Mouse (Mus musculus): ENCODE measurements around the gene Ddah2. TPM values are rescaled to one million over a fixed set of nuclear protein-coding genes. Genes with fewer than 3 reads are reported as not detected.

Ddah2 gene
- polyA plus RNA-seq, 1 experiment from 2014 or later, result 653 TPM

DNA sequence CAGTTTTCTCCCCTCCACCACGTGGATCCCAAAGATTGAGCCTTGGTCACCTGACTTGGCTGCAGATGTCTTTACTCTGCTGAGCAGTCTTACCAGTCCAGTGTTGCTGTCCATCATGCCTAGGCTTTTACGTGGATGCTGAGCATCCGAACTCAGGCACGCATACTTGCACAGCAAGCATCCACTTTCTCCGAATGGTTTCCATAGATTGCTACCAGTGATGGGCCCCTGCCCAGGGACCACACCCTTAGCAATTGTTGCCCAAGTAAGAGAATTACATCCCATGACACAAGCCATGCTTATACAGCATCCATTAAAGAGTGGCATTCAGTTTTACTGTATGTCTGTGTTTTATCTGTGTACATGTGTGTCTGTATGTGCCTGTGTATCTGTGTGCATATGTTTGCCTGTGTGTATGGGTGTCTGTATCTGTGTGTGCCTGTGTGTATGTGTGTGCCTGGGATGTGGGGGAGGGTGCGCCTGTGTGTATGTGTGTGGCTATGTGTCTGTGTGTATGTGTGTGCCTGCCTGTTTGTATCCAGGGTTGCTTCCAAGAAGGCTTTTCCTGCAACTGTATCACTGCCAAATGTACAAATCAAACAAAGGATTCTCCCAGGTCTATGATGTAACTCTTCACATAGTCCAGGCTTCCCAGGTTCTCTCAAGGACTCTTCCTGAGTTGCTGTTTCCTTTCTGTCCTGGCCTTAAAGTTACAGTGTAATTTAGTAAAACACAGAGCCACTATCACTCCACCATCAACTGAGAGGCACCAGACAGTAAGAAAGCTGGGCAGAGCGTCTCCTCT, 2.9 kb upstream of the Ddah2 start:
- H3K27me3 ChIP-seq (ENCODE audit: control insufficient read depth, insufficient read depth, low read length), result no peaks in the 10 kb centered on the region
- no peak for ATAC-seq (ENCODE audit: low FRiP score)
- H3K27ac ChIP-seq (ENCODE audit: low read depth, low read length), result no peak overlapping the region
- peaks cover 18% of the 10 kb centered on the region for H3K36me3 ChIP-seq (ENCODE audit: control insufficient read depth, insufficient read depth, low read length)
- no peak overlapping the region for H3K4me3 ChIP-seq (ENCODE audit: low read depth, low read length)
- peaks cover 27% of the 10 kb centered on the region for H3K4me1 ChIP-seq (ENCODE audit: control insufficient read depth, insufficient read depth, low read length)
- H3K9ac ChIP-seq (ENCODE audit: low read length), result no peak overlapping the region
- H3K9me3 ChIP-seq (ENCODE audit: control insufficient read depth, low read length), result no peaks in the 10 kb centered on the region
- DNase-seq (ENCODE audit: low spot score, missing footprints), result no peak
- no peak overlapping the region for H3K4me2 ChIP-seq
- whole genome bisulfite sequencing, result 93% methylated on average over 7 of the region's 7 CpGs

DNA sequence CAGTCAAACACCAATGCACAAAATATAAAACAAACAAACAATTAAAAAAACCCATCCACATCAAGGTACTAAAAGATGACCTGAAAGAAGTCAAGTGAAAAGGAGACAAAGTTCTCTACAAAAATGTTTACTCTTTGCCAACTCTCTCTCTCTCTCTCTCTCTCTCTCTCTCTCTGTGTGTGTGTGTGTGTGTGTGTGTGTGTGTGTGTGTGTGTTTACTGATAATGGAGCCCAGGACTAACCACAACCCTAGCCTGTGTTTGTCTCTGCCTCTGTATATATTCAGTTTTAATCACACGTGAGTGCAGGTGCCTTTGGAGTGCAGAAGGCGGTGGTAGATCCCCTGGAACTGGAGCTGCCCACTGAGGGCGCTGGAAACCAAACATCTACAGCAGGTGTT, 1.7 kb upstream of the Ddah2 start:
- no peak overlapping the region for H3K9ac ChIP-seq (ENCODE audit: low read length)
- WGBS, result 81% methylated on average over 3 of the region's 3 CpGs
- no peaks in the 10 kb centered on the region for H3K27me3 ChIP-seq (ENCODE audit: control insufficient read depth, insufficient read depth, low read length)
- DNase-seq (ENCODE audit: low spot score, missing footprints), result no peak
- peaks cover 26% of the 10 kb centered on the region for H3K36me3 ChIP-seq (ENCODE audit: control insufficient read depth, insufficient read depth, low read length)
- no peak overlapping the region for H3K4me3 ChIP-seq (ENCODE audit: low read depth, low read length)
- ATAC-seq (ENCODE audit: low FRiP score), result no peak
- no peak overlapping the region for H3K27ac ChIP-seq (ENCODE audit: low read depth, low read length)
- no peak overlapping the region for H3K4me2 ChIP-seq
- H3K9me3 ChIP-seq (ENCODE audit: control insufficient read depth, low read length), result no peaks in the 10 kb centered on the region
- peaks cover 19% of the 10 kb centered on the region for H3K4me1 ChIP-seq (ENCODE audit: control insufficient read depth, insufficient read depth, low read length)

DNA sequence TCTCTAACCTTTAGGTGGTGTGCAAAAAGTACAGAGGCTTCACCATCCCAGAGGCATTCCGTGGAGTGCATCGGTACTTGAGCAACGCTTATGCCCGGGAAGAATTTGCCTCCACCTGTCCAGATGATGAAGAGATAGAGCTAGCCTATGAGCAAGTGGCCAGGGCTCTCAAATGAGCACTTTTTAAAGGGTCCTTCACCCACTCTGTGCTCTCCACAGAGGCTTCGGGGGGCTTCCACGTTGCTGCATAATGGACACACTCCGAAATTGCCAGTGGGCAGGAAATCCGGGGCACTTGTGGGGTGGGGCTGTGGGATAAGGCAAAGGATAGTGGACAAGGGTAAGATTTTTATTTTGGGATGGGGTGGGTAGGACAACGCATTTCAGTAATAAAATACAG, 519 bp upstream of the Ddah2 start:
- WGBS, result 73% methylated on average over 9 of the region's 9 CpGs
- H3K4me2 ChIP-seq, result no peak overlapping the region; the same call in 1 of the 2 replicates
- no peaks in the 10 kb centered on the region for H3K27me3 ChIP-seq (ENCODE audit: control insufficient read depth, insufficient read depth, low read length)
- H3K4me1 ChIP-seq (ENCODE audit: control insufficient read depth, insufficient read depth, low read length), result peaks cover 16% of the 10 kb centered on the region
- no peaks in the 10 kb centered on the region for H3K9me3 ChIP-seq (ENCODE audit: control insufficient read depth, low read length)
- H3K4me3 ChIP-seq (ENCODE audit: low read depth, low read length), result no peak overlapping the region; the same call in 1 of the 2 replicates
- DNase-seq (ENCODE audit: low spot score, missing footprints), result no peak
- H3K27ac ChIP-seq (ENCODE audit: low read depth, low read length), result peak overlapping the region; percentile 95
- ATAC-seq (ENCODE audit: low FRiP score), result peak; percentile 5; the same call in 1 of the 2 replicates
- peaks cover 24% of the 10 kb centered on the region for H3K36me3 ChIP-seq (ENCODE audit: control insufficient read depth, insufficient read depth, low read length)
- H3K9ac ChIP-seq (ENCODE audit: low read length), result peak overlapping the region; percentile 98

DNA sequence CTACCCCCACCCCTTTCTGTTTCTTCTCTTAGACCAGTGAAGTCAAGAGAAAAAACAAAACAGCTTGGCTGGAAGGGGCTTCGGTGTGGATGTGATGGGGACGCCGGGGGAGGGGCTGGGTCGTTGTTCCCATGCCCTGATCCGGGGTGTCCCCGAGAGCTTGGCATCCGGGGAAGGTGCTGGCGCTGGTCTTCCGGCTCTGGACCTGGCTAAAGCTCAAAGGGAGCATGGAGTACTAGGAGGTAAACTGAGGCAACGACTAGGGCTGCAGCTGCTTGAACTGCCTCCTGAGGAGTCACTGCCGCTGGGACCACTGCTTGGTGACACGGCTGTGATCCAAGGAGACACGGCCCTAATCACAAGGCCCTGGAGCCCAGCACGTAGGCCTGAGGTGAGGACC, 1.2 kb downstream of the Ddah2 start:
- 22% methylated on average over 14 of the region's 14 CpGs for WGBS
- Histone ChIP-seq H3K27ac (ENCODE audit: low read depth, low read length) (no peak overlapping the region), H3K4me3 (ENCODE audit: low read depth, low read length) (peak overlapping the region; percentile 84), H3K36me3 (ENCODE audit: control insufficient read depth, insufficient read depth, low read length) (peaks cover 16% of the 10 kb centered on the region), H3K4me2 (peak overlapping the region; percentile 77), H3K27me3 (ENCODE audit: control insufficient read depth, insufficient read depth, low read length) (no peaks in the 10 kb centered on the region), H3K9ac (ENCODE audit: low read length) (peak overlapping the region; percentile 98), H3K9me3 (ENCODE audit: control insufficient read depth, low read length) (no peaks in the 10 kb centered on the region), H3K4me1 (ENCODE audit: control insufficient read depth, insufficient read depth, low read length) (peaks cover 22% of the 10 kb centered on the region)
- ATAC-seq (ENCODE audit: low FRiP score) (peak; percentile 10; the same call in 1 of the 2 replicates), DNase-seq (ENCODE audit: low spot score, missing footprints) (no peak)

- ATAC-seq (ENCODE audit: low FRiP score) (no peak), DNase-seq (ENCODE audit: low spot score, missing footprints) (no peak)
- Histone ChIP-seq H3K27ac (ENCODE audit: low read depth, low read length) (no peak overlapping the region), H3K4me3 (ENCODE audit: low read depth, low read length) (peak overlapping the region; percentile 84), H3K9me3 (ENCODE audit: control insufficient read depth, low read length) (no peaks in the 10 kb centered on the region), H3K9ac (ENCODE audit: low read length) (peak overlapping the region; percentile 98; the same call in 1 of the 2 replicates), H3K4me1 (ENCODE audit: control insufficient read depth, insufficient read depth, low read length) (peaks cover 29% of the 10 kb centered on the region), H3K36me3 (ENCODE audit: control insufficient read depth, insufficient read depth, low read length) (peaks cover 13% of the 10 kb centered on the region), H3K4me2 (peak overlapping the region; percentile 77), H3K27me3 (ENCODE audit: control insufficient read depth, insufficient read depth, low read length) (peaks cover 4% of the 10 kb centered on the region; the same call in 1 of the 2 replicates)
- WGBS, result 60% methylated on average over 22 of the region's 22 CpGs
These were observed 2.0 kb downstream of the Ddah2 start for GRCm38 (mm10) chr17:35060737-35061297.

- Histone ChIP-seq H3K4me2 (no peak overlapping the region), H3K27ac (ENCODE audit: low read depth, low read length) (no peak overlapping the region), H3K9me3 (ENCODE audit: control insufficient read depth, low read length) (no peaks in the 10 kb centered on the region), H3K4me1 (ENCODE audit: control insufficient read depth, insufficient read depth, low read length) (peaks cover 30% of the 10 kb centered on the region), H3K36me3 (ENCODE audit: control insufficient read depth, insufficient read depth, low read length) (peaks cover 11% of the 10 kb centered on the region; the same call in 1 of the 2 replicates), H3K4me3 (ENCODE audit: low read depth, low read length) (no peak overlapping the region), H3K27me3 (ENCODE audit: control insufficient read depth, insufficient read depth, low read length) (peaks cover 5% of the 10 kb centered on the region; the same call in 1 of the 2 replicates), H3K9ac (ENCODE audit: low read length) (0 out of 2 replicates have a peak overlapping the region, but pooled peaks have one; percentile 13)
- DNase-seq (ENCODE audit: low spot score, missing footprints) (no peak), ATAC-seq (ENCODE audit: low FRiP score) (no peak)
- 85% methylated on average over 8 of the region's 8 CpGs for WGBS
These were observed 2.5 kb downstream of the Ddah2 start for GRCm38 (mm10) chr17:35061299-35061698.

- WGBS, result 93% methylated on average over 3 of the region's 3 CpGs
- DNase-seq (ENCODE audit: low spot score, missing footprints) (no peak), ATAC-seq (ENCODE audit: low FRiP score) (no peak)
- Histone ChIP-seq H3K36me3 (ENCODE audit: control insufficient read depth, insufficient read depth, low read length) (peaks cover 8% of the 10 kb centered on the region; the same call in 1 of the 2 replicates), H3K4me3 (ENCODE audit: low read depth, low read length) (no peak overlapping the region), H3K9ac (ENCODE audit: low read length) (no peak overlapping the region), H3K27me3 (ENCODE audit: control insufficient read depth, insufficient read depth, low read length) (peaks cover 11% of the 10 kb centered on the region), H3K4me1 (ENCODE audit: control insufficient read depth, insufficient read depth, low read length) (peaks cover 27% of the 10 kb centered on the region), H3K27ac (ENCODE audit: low read depth, low read length) (no peak overlapping the region), H3K9me3 (ENCODE audit: control insufficient read depth, low read length) (no peaks in the 10 kb centered on the region), H3K4me2 (no peak overlapping the region)
These were observed 4.6 kb downstream of the Ddah2 start for GRCm38 (mm10) chr17:35063466-35063865.

DNA sequence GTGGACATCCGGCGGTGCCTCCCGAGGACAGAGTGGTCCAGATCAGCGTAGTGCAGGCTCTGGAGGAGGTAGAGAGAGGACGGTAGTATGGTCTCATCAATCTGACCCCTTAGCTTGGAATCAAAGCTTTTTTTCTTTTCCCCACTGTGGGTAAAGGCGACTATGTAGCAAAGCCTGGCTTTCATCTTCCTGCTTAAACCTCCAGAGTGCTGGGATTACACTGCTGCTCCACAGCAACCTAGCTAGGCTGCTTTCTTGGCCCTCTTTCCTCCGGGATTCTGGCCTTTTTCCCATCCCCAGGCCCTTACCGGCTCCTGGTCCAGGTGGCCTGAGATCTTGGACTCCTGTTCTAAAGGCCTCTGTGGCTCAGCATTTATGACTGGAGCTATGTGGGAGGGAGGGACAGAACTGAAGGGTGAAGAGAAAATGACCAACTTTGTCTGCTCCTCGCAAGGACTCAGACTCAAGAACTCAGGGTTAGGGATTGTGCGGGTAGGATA, 5.6 kb downstream of the Ddah2 start:
- WGBS, result 31% methylated on average over 10 of the region's 10 CpGs
- no peak overlapping the region for H3K4me3 ChIP-seq (ENCODE audit: low read depth, low read length)
- no peaks in the 10 kb centered on the region for H3K9me3 ChIP-seq (ENCODE audit: control insufficient read depth, low read length)
- H3K36me3 ChIP-seq (ENCODE audit: control insufficient read depth, insufficient read depth, low read length), result peaks cover 8% of the 10 kb centered on the region; the same call in 1 of the 2 replicates
- no peak overlapping the region for H3K27ac ChIP-seq (ENCODE audit: low read depth, low read length)
- H3K4me1 ChIP-seq (ENCODE audit: control insufficient read depth, insufficient read depth, low read length), result peaks cover 25% of the 10 kb centered on the region
- DNase-seq (ENCODE audit: low spot score, missing footprints) (peak; percentile 90), ATAC-seq (ENCODE audit: low FRiP score) (no peak)
- H3K9ac ChIP-seq (ENCODE audit: low read length), result no peak overlapping the region
- H3K4me2 ChIP-seq, result no peak overlapping the region; the same call in 1 of the 2 replicates
- peaks cover 11% of the 10 kb centered on the region for H3K27me3 ChIP-seq (ENCODE audit: control insufficient read depth, insufficient read depth, low read length)
